Mouse (Mus musculus): Measurements from ENCODE around the gene Lkaaear1. TPM values are rescaled to one million over a fixed set of nuclear protein-coding genes. Genes with fewer than 3 reads are reported as not detected.

The Lkaaear1 gene
- polyA plus RNA-seq (2015; fragmentation: Nextera tagmentation; extraction: Ambion mirVana), result not detected in 2 replicates

- no peak within 1 kb of the TSS for H3K4me2 ChIP-seq (replicated peaks)
- H3K9me3 ChIP-seq, result no peaks in the 10 kb centered on the region
- no peaks in the 10 kb centered on the region for H3K36me3 ChIP-seq
- 53% methylated on average over 5 of the region's 5 CpGs for WGBS
- H3K4me1 ChIP-seq, result peaks cover 8% of the 10 kb centered on the region
- H3K27me3 ChIP-seq, result 0 out of 2 replicates have a peak, but pooled peaks cover 13% of the 10 kb centered on the region
- H3K9ac ChIP-seq, result no peak within 1 kb of the TSS
- no peak within 1 kb of the TSS for H3K4me3 ChIP-seq
- no peak for ATAC-seq (ENCODE audit: low FRiP score, low read depth)
- no peak within 1 kb of the TSS for H3K27ac ChIP-seq
Observed at GRCm38 (mm10) chr2:181698241-181698640, at the start of gene Lkaaear1. Lkaaear1 (minus strand) TSS chr2:181698442.

- no peaks in the 10 kb centered on the region for H3K36me3 ChIP-seq
- H3K27ac ChIP-seq, result no peak overlapping the region
- no peak overlapping the region for H3K4me2 ChIP-seq (replicated peaks)
- WGBS, result 45% methylated on average over 3 of the region's 3 CpGs
- no peak overlapping the region for H3K4me3 ChIP-seq
- peaks cover 7% of the 10 kb centered on the region for H3K4me1 ChIP-seq
- no peaks in the 10 kb centered on the region for H3K27me3 ChIP-seq
- ATAC-seq (ENCODE audit: low FRiP score, low read depth), result no peak
- H3K9ac ChIP-seq, result no peak overlapping the region
- no peaks in the 10 kb centered on the region for H3K9me3 ChIP-seq
Observed at GRCm38 (mm10) chr2:181730051-181730450, 31.8 kb upstream of the Lkaaear1 start.

- 42% methylated on average over 9 of the region's 9 CpGs for WGBS
- Histone ChIP-seq H3K9me3 (no peaks in the 10 kb centered on the region), H3K36me3 (no peaks in the 10 kb centered on the region), H3K27ac (no peak overlapping the region), H3K4me2 (replicated peaks) (no peak overlapping the region), H3K9ac (no peak overlapping the region), H3K27me3 (no peaks in the 10 kb centered on the region), H3K4me3 (no peak overlapping the region), H3K4me1 (peaks cover 7% of the 10 kb centered on the region)
- ATAC-seq (ENCODE audit: low FRiP score, low read depth), result peak; percentile 80
Observed at GRCm38 (mm10) chr2:181727659-181728262, 29.5 kb upstream of the Lkaaear1 start.

- no peak overlapping the region for H3K4me2 ChIP-seq (replicated peaks)
- H3K4me3 ChIP-seq, result no peak overlapping the region
- no peaks in the 10 kb centered on the region for H3K27me3 ChIP-seq
- H3K27ac ChIP-seq, result no peak overlapping the region
- no peak overlapping the region for H3K9ac ChIP-seq
- no peaks in the 10 kb centered on the region for H3K4me1 ChIP-seq
- H3K36me3 ChIP-seq, result no peaks in the 10 kb centered on the region
- ATAC-seq (ENCODE audit: low FRiP score, low read depth), result no peak
- 6% methylated on average over 3 of the region's 3 CpGs for WGBS
- H3K9me3 ChIP-seq, result no peaks in the 10 kb centered on the region
Observed at GRCm38 (mm10) chr2:181722213-181722612, 24.0 kb upstream of the Lkaaear1 start.

GRCm38 (mm10) chr2:181721200-181721599, 23.0 kb upstream of the Lkaaear1 start:
- Histone ChIP-seq H3K4me3 (no peak overlapping the region), H3K27me3 (no peaks in the 10 kb centered on the region), H3K27ac (no peak overlapping the region), H3K4me1 (no peaks in the 10 kb centered on the region), H3K9ac (no peak overlapping the region), H3K36me3 (no peaks in the 10 kb centered on the region), H3K9me3 (no peaks in the 10 kb centered on the region), H3K4me2 (replicated peaks) (no peak overlapping the region)
- ATAC-seq (ENCODE audit: low FRiP score, low read depth), result no peak

GRCm38 (mm10) chr2:181720061-181720460, 21.8 kb upstream of the Lkaaear1 start:
- no peak for ATAC-seq (ENCODE audit: low FRiP score, low read depth)
- 31% methylated on average over 3 of the region's 3 CpGs for WGBS

GRCm38 (mm10) chr2:181716991-181717390, 18.7 kb upstream of the Lkaaear1 start:
- ATAC-seq (ENCODE audit: low FRiP score, low read depth), result no peak
- peaks cover 6% of the 10 kb centered on the region; the same call in 1 of the 2 replicates for H3K27me3 ChIP-seq
- no peaks in the 10 kb centered on the region for H3K9me3 ChIP-seq
- H3K36me3 ChIP-seq, result no peaks in the 10 kb centered on the region
- H3K27ac ChIP-seq, result no peak overlapping the region
- no peak overlapping the region for H3K4me3 ChIP-seq
- no peak overlapping the region for H3K9ac ChIP-seq
- 50% methylated on average over 3 of the region's 3 CpGs for WGBS
- no peak overlapping the region for H3K4me2 ChIP-seq (replicated peaks)
- H3K4me1 ChIP-seq, result no peaks in the 10 kb centered on the region

More at GRCm38 (mm10) chr2:181720061-181720460, 21.8 kb upstream of the Lkaaear1 start:
- Histone ChIP-seq H3K36me3 (no peaks in the 10 kb centered on the region), H3K4me1 (no peaks in the 10 kb centered on the region), H3K27me3 (no peaks in the 10 kb centered on the region), H3K4me2 (replicated peaks) (no peak overlapping the region), H3K27ac (no peak overlapping the region), H3K9ac (no peak overlapping the region), H3K9me3 (no peaks in the 10 kb centered on the region), H3K4me3 (no peak overlapping the region)

GRCm38 (mm10) chr2:181715382-181715781, 17.1 kb upstream of the Lkaaear1 start:
- Histone ChIP-seq H3K9me3 (no peaks in the 10 kb centered on the region), H3K27me3 (peaks cover 6% of the 10 kb centered on the region; the same call in 1 of the 2 replicates), H3K4me2 (replicated peaks) (peak overlapping the region; percentile 49), H3K4me3 (no peak overlapping the region), H3K36me3 (no peaks in the 10 kb centered on the region), H3K27ac (no peak overlapping the region), H3K9ac (no peak overlapping the region; the same call in 1 of the 2 replicates), H3K4me1 (no peaks in the 10 kb centered on the region)
- 79% methylated on average over 3 of the region's 3 CpGs for WGBS
- no peak for ATAC-seq (ENCODE audit: low FRiP score, low read depth)

GRCm38 (mm10) chr2:181714903-181715326, 16.7 kb upstream of the Lkaaear1 start, which contains the start of gene Oprl1:
Oprl1 (plus strand) TSS chr2:181715016.
- Histone ChIP-seq H3K27me3 (peaks cover 6% of the 10 kb centered on the region; the same call in 1 of the 2 replicates), H3K36me3 (no peaks in the 10 kb centered on the region), H3K9me3 (no peaks in the 10 kb centered on the region), H3K27ac (no peak within 1 kb of the TSS), H3K9ac (peak within 1 kb of the TSS; percentile 35; the same call in 1 of the 2 replicates), H3K4me2 (replicated peaks) (peak within 1 kb of the TSS; percentile 49), H3K4me3 (peak within 1 kb of the TSS; percentile 15), H3K4me1 (no peaks in the 10 kb centered on the region)
- WGBS, result 4% methylated on average over 7 of the region's 7 CpGs
- peak; percentile 57; the same call in 1 of the 2 replicates for ATAC-seq (ENCODE audit: low FRiP score, low read depth)

GRCm38 (mm10) chr2:181713749-181714148, 15.5 kb upstream of the Lkaaear1 start:
- Histone ChIP-seq H3K27ac (no peak overlapping the region), H3K27me3 (peaks cover 6% of the 10 kb centered on the region; the same call in 1 of the 2 replicates), H3K9ac (no peak overlapping the region), H3K36me3 (no peaks in the 10 kb centered on the region), H3K4me3 (no peak overlapping the region), H3K4me2 (replicated peaks) (no peak overlapping the region), H3K9me3 (no peaks in the 10 kb centered on the region), H3K4me1 (no peaks in the 10 kb centered on the region)
- 87% methylated on average over 1 of the region's 1 CpGs for WGBS
- no peak for ATAC-seq (ENCODE audit: low FRiP score, low read depth)

GRCm38 (mm10) chr2:181706668-181707067, 8.4 kb upstream of the Lkaaear1 start:
- no peaks in the 10 kb centered on the region for H3K36me3 ChIP-seq
- no peak overlapping the region for H3K4me2 ChIP-seq (replicated peaks)
- H3K9ac ChIP-seq, result no peak overlapping the region
- H3K27ac ChIP-seq, result no peak overlapping the region
- H3K9me3 ChIP-seq, result no peaks in the 10 kb centered on the region
- no peak for ATAC-seq (ENCODE audit: low FRiP score, low read depth)
- no peak overlapping the region for H3K4me3 ChIP-seq
- no peaks in the 10 kb centered on the region for H3K27me3 ChIP-seq
- WGBS, result 38% methylated on average over 4 of the region's 4 CpGs
- no peaks in the 10 kb centered on the region for H3K4me1 ChIP-seq

GRCm38 (mm10) chr2:181696801-181697420, 1.3 kb downstream of the Lkaaear1 start:
- no peak overlapping the region for H3K9ac ChIP-seq
- no peak overlapping the region for H3K4me2 ChIP-seq (replicated peaks)
- H3K36me3 ChIP-seq, result 0 out of 2 replicates have a peak, but pooled peaks cover under 1% of the 10 kb centered on the region
- H3K4me3 ChIP-seq, result no peak overlapping the region
- 71% methylated on average over 33 of the region's 33 CpGs for WGBS
- no peaks in the 10 kb centered on the region for H3K9me3 ChIP-seq
- peaks cover 21% of the 10 kb centered on the region for H3K4me1 ChIP-seq
- ATAC-seq (ENCODE audit: low FRiP score, low read depth), result no peak
- 0 out of 2 replicates have a peak, but pooled peaks cover 13% of the 10 kb centered on the region for H3K27me3 ChIP-seq
- H3K27ac ChIP-seq, result no peak overlapping the region
